Mouse (Mus musculus) heart, adult 2 months (tissue): ENCODE data around the gene Mtmr4. TPM values are rescaled to one million over a fixed set of nuclear protein-coding genes. Genes with fewer than 3 reads are reported as not detected.

ENCODE experiments used
- DNase-seq, 2 experiments: peaks; one replicate each; pipeline ENCODE4 v3.0.0; 2021
- H3K27ac ChIP-seq: fragments of 200-600 bp; 2 replicates; pipeline ENCODE4 v1.8.1; 2022
- H3K27me3 ChIP-seq: fragments of 200-500 bp; 2 replicates; pipeline ENCODE4 v1.6.1; 2012; ENCODE audit warnings: mild to moderate bottlenecking, low read length, inconsistent platforms, mixed read lengths; ENCODE audit not compliant: control insufficient read depth, insufficient read depth
- H3K36me3 ChIP-seq: fragments of 200-500 bp; 2 replicates; pipeline ENCODE4 v1.6.1; 2012; ENCODE audit warnings: low read length, inconsistent platforms; ENCODE audit not compliant: control insufficient read depth, insufficient read depth
- H3K4me1 ChIP-seq: fragments of 200-500 bp; 2 replicates; pipeline ENCODE4 v1.6.1; 2011; ENCODE audit warnings: low read length; ENCODE audit not compliant: control insufficient read depth, insufficient read depth
- H3K4me3 ChIP-seq: fragments of 200-600 bp; 2 replicates; pipeline ENCODE4 v1.8.1; 2022
- H3K79me2 ChIP-seq: fragments of 200-500 bp; replicated peaks from 2 replicates; pipeline ENCODE4 v1.6.1; 2012; ENCODE audit warnings: mild to moderate bottlenecking, inconsistent platforms, low read length, moderate library complexity, mixed read lengths; ENCODE audit not compliant: control insufficient read depth, insufficient read depth
- H3K9ac ChIP-seq: fragments of 200-500 bp; 2 replicates; pipeline ENCODE4 v1.6.1; 2012; ENCODE audit warnings: low read depth, mild to moderate bottlenecking, control low read depth, inconsistent platforms, low read length, mixed read lengths
- CTCF ChIP-seq: fragments of 200-600 bp; IDR thresholded peaks from 2 replicates; pipeline ENCODE4 v1.8.1; 2022; ENCODE audit warnings: antibody characterized with exemption, mild to moderate bottlenecking, moderate library complexity
- EP300 ChIP-seq: fragments of 200-500 bp; IDR thresholded peaks from 2 replicates; pipeline ENCODE4 v1.6.1; 2011; ENCODE audit warnings: low read depth, low read length, control low read depth; ENCODE audit not compliant: insufficient read depth
- POLR2A ChIP-seq: fragments of 200-500 bp; IDR thresholded peaks from 2 replicates; pipeline ENCODE4 v1.6.1; 2011; ENCODE audit warnings: mild to moderate bottlenecking, low read depth, low read length, control low read depth; ENCODE audit not compliant: insufficient read depth
- WGBS: fragments of 180-500 bp; shearing (Covaris S2); methylation state at CpG from one replicate; pipeline ENCODE4 v1.1.7; 2018; 5-methylcytosine and 5-hydroxymethylcytosine counted together
- intact Hi-C: fragments of 180-260 bp; cut with DNase I; formaldehyde crosslinking; loops from one replicate; pipeline ENCODE4 v1.15.1; 2025
- polyA plus RNA-seq: library from polyadenylated mRNA; depleted of rRNA; stranded (reverse); fragments of >200 nt; gene quantifications from 2 replicates; pipeline ENCODE4 v1.2.3, GENCODE M21; 2012
- total RNA-seq, 2 experiments: library from RNA; stranded (reverse); gene quantifications; 2 replicates each; pipeline ENCODE4 v1.2.3; 2021

Mtmr4 gene
- total and polyA plus RNA-seq, 3 experiments: 7.9 to 27.8 (median 24.7) TPM

GRCm38 (mm10) chr11:87602234-87602633, 10.3 kb downstream of the Mtmr4 start:
- 93% methylated on average over 9 of the region's 9 CpGs for WGBS
- no peak overlapping the region for H3K9ac ChIP-seq
- no peaks in the 10 kb centered on the region for H3K27me3 ChIP-seq
- no peak overlapping the region for H3K27ac ChIP-seq
- TF ChIP-seq POLR2A: no peak
- TF ChIP-seq EP300: no peak
- no peak for TF ChIP-seq CTCF
- intact Hi-C loops: no loop called here
- H3K4me3 ChIP-seq: no peak overlapping the region
- peaks cover 3% of the 10 kb centered on the region; the same call in 1 of the 2 replicates for H3K36me3 ChIP-seq
- no peak for DNase-seq
- H3K79me2 ChIP-seq: no peaks in the 10 kb centered on the region; the same call in 1 of the 2 replicates
- no peaks in the 10 kb centered on the region for H3K4me1 ChIP-seq

GRCm38 (mm10) chr11:87603571-87603970, 11.6 kb downstream of the Mtmr4 start:
- DNase-seq: no peak
- TF ChIP-seq CTCF (no peak), POLR2A (no peak), EP300 (no peak)
- Histone ChIP-seq H3K9ac (no peak overlapping the region), H3K27ac (no peak overlapping the region), H3K36me3 (peaks cover 4% of the 10 kb centered on the region), H3K4me3 (no peak overlapping the region), H3K79me2 (no peaks in the 10 kb centered on the region; the same call in 1 of the 2 replicates), H3K27me3 (no peaks in the 10 kb centered on the region), H3K4me1 (no peaks in the 10 kb centered on the region)
- intact Hi-C loops: no loop called here
- 85% methylated on average over 2 of the region's 2 CpGs for WGBS

GRCm38 (mm10) chr11:87609264-87609663, 17.3 kb downstream of the Mtmr4 start:
- H3K4me3 ChIP-seq: no peak overlapping the region
- no peak for TF ChIP-seq EP300
- no peak for TF ChIP-seq CTCF
- no peak for TF ChIP-seq POLR2A
- no peak overlapping the region for H3K9ac ChIP-seq
- H3K27ac ChIP-seq: no peak overlapping the region
- H3K36me3 ChIP-seq: peaks cover 6% of the 10 kb centered on the region
- no peaks in the 10 kb centered on the region for H3K4me1 ChIP-seq
- 76% methylated on average over 7 of the region's 7 CpGs for WGBS
- DNase-seq: no peak
- no peaks in the 10 kb centered on the region for H3K79me2 ChIP-seq
- intact Hi-C loops: no loop called here
- H3K27me3 ChIP-seq: no peaks in the 10 kb centered on the region

- intact Hi-C loops: no loop called here
- 73% methylated on average over 9 of the region's 9 CpGs for WGBS
- no peak overlapping the region for H3K4me3 ChIP-seq
Observed at GRCm38 (mm10) chr11:87611547-87611946, 19.6 kb downstream of the Mtmr4 start.

GRCm38 (mm10) chr11:87613972-87614371, 22.0 kb downstream of the Mtmr4 start:
- Histone ChIP-seq H3K79me2 (no peaks in the 10 kb centered on the region; the same call in 1 of the 2 replicates), H3K9ac (no peak overlapping the region), H3K27me3 (no peaks in the 10 kb centered on the region), H3K36me3 (no peaks in the 10 kb centered on the region; the same call in none of the 2 replicates), H3K27ac (no peak overlapping the region), H3K4me3 (no peak overlapping the region), H3K4me1 (no peaks in the 10 kb centered on the region)
- no peak for DNase-seq
- WGBS: 84% methylated on average over 7 of the region's 7 CpGs
- TF ChIP-seq POLR2A (no peak), EP300 (no peak), CTCF (no peak)
- intact Hi-C loops: no loop called here

More at GRCm38 (mm10) chr11:87611547-87611946, 19.6 kb downstream of the Mtmr4 start:
- H3K79me2 ChIP-seq: no peaks in the 10 kb centered on the region
- H3K4me1 ChIP-seq: no peaks in the 10 kb centered on the region
- H3K9ac ChIP-seq: no peak overlapping the region
- no peak overlapping the region for H3K27ac ChIP-seq
- no peak for DNase-seq
- H3K27me3 ChIP-seq: no peaks in the 10 kb centered on the region
- peaks cover 4% of the 10 kb centered on the region for H3K36me3 ChIP-seq
- TF ChIP-seq EP300: no peak
- no peak for TF ChIP-seq POLR2A
- no peak for TF ChIP-seq CTCF

GRCm38 (mm10) chr11:87615551-87615950, 23.6 kb downstream of the Mtmr4 start:
- H3K27ac ChIP-seq: no peak overlapping the region
- no peaks in the 10 kb centered on the region; the same call in 1 of the 2 replicates for H3K79me2 ChIP-seq
- H3K4me3 ChIP-seq: no peak overlapping the region
- no peaks in the 10 kb centered on the region for H3K4me1 ChIP-seq
- no peak for DNase-seq
- H3K27me3 ChIP-seq: no peaks in the 10 kb centered on the region
- H3K9ac ChIP-seq: no peak overlapping the region
- TF ChIP-seq CTCF (no peak), POLR2A (no peak), EP300 (no peak)
- 89% methylated on average over 5 of the region's 5 CpGs for WGBS
- no peaks in the 10 kb centered on the region; the same call in none of the 2 replicates for H3K36me3 ChIP-seq
- intact Hi-C loops: no loop called here
